Mouse (Mus musculus) cerebellum, adult 2 months (tissue): Measurements from ENCODE around the gene Cdca4. TPM values are rescaled to one million over a fixed set of nuclear protein-coding genes. Genes with fewer than 3 reads are reported as not detected.

Experiments
- DNase-seq, 2 experiments: peaks; one replicate each; pipeline ENCODE4 v3.0.0; 2021
- H3K27ac ChIP-seq: fragments of 200-500 bp; 2 replicates; pipeline ENCODE4 v1.5.1; 2012; ENCODE audit warnings: low read length, control low read depth, inconsistent platforms; ENCODE audit not compliant: insufficient read depth
- H3K27me3 ChIP-seq: fragments of 200-500 bp; 2 replicates; pipeline ENCODE4 v1.6.1; 2012; ENCODE audit warnings: inconsistent platforms, mild to moderate bottlenecking, low read length, moderate library complexity; ENCODE audit not compliant: control insufficient read depth, insufficient read depth
- H3K4me1 ChIP-seq: fragments of 200-500 bp; 2 replicates; pipeline ENCODE4 v1.6.1; 2011; ENCODE audit warnings: low read length; ENCODE audit not compliant: control insufficient read depth, insufficient read depth
- H3K4me3 ChIP-seq: fragments of 200-500 bp; replicated peaks from 2 replicates; pipeline ENCODE3; 2011; ENCODE audit warnings: mild to moderate bottlenecking, low read depth, low read length, control low read depth; ENCODE audit not compliant: insufficient read depth
- CTCF ChIP-seq: fragments of 200-500 bp; IDR thresholded peaks from 2 replicates; pipeline ENCODE4 v1.5.1; 2011; ENCODE audit warnings: low read depth, mild to moderate bottlenecking, control low read depth, low read length, moderate library complexity, borderline replicate concordance; ENCODE audit not compliant: insufficient read depth
- POLR2A ChIP-seq: fragments of 200-500 bp; IDR thresholded peaks from 2 replicates; pipeline ENCODE4 v1.6.1; 2011; ENCODE audit warnings: low read length, control low read depth, borderline replicate concordance; ENCODE audit not compliant: insufficient read depth
- WGBS: fragments of 180-500 bp; shearing (Covaris S2); methylation state at CpG from one replicate; pipeline ENCODE4 v1.1.7; 2018; 5-methylcytosine and 5-hydroxymethylcytosine counted together
- polyA plus RNA-seq: library from polyadenylated mRNA; depleted of rRNA; stranded (reverse); fragments of >200 nt; gene quantifications from 2 replicates; pipeline ENCODE4 v1.2.3, GENCODE M21; 2012; rRNA removed

The Cdca4 gene
- polyA plus RNA-seq, 1 experiment = 9.3 TPM

- peaks cover 4% of the 10 kb centered on the region for H3K4me1 ChIP-seq
- H3K27ac ChIP-seq = no peak overlapping the region
- no peak for TF ChIP-seq POLR2A
- no peak for TF ChIP-seq CTCF
- 33% methylated on average over 7 of the region's 7 CpGs for WGBS
- no peaks in the 10 kb centered on the region for H3K27me3 ChIP-seq
- DNase-seq = no peak
- no peak overlapping the region for H3K4me3 ChIP-seq
Measured at GRCm38 (mm10) chr12:112794356-112794816, 34.8 kb downstream of the Cdca4 start.

GRCm38 (mm10) chr12:112793601-112794355 is 35.4 kb downstream of the Cdca4 start:
- no peak for TF ChIP-seq CTCF
- TF ChIP-seq POLR2A = no peak

GRCm38 (mm10) chr12:112791026-112791425 is 38.2 kb downstream of the Cdca4 start:
- peaks cover 4% of the 10 kb centered on the region for H3K4me1 ChIP-seq
- no peaks in the 10 kb centered on the region for H3K27me3 ChIP-seq
- 61% methylated on average over 8 of the region's 8 CpGs for WGBS
- DNase-seq = no peak
- TF ChIP-seq CTCF (no peak), POLR2A (no peak)
- H3K4me3 ChIP-seq = no peak overlapping the region
- H3K27ac ChIP-seq = no peak overlapping the region

More at GRCm38 (mm10) chr12:112793601-112794355, 35.4 kb downstream of the Cdca4 start:
- Histone ChIP-seq H3K4me1 (peaks cover 4% of the 10 kb centered on the region), H3K27ac (no peak overlapping the region), H3K27me3 (no peaks in the 10 kb centered on the region), H3K4me3 (no peak overlapping the region)
- 62% methylated on average over 13 of the region's 13 CpGs for WGBS
- DNase-seq = no peak

GRCm38 (mm10) chr12:112774481-112774880 is 54.7 kb downstream of the Cdca4 start:
- 94% methylated on average over 10 of the region's 10 CpGs for WGBS
- H3K4me3 ChIP-seq = no peak overlapping the region
- no peaks in the 10 kb centered on the region for H3K27me3 ChIP-seq
- H3K4me1 ChIP-seq = no peaks in the 10 kb centered on the region
- TF ChIP-seq CTCF = no peak
- TF ChIP-seq POLR2A = no peak
- DNase-seq = no peak
- H3K27ac ChIP-seq = no peak overlapping the region

- no peaks in the 10 kb centered on the region for H3K27me3 ChIP-seq
- WGBS = 75% methylated on average over 6 of the region's 6 CpGs
- no peak overlapping the region for H3K27ac ChIP-seq
- no peaks in the 10 kb centered on the region for H3K4me1 ChIP-seq
- no peak for DNase-seq
- no peak overlapping the region for H3K4me3 ChIP-seq
- no peak for TF ChIP-seq CTCF
- TF ChIP-seq POLR2A = no peak
Measured at GRCm38 (mm10) chr12:112774026-112774425, 55.2 kb downstream of the Cdca4 start.

- no peak overlapping the region for H3K27ac ChIP-seq
- DNase-seq = no peak
- H3K4me1 ChIP-seq = no peaks in the 10 kb centered on the region
- H3K27me3 ChIP-seq = no peaks in the 10 kb centered on the region
- H3K4me3 ChIP-seq = no peak overlapping the region
- no peak for TF ChIP-seq POLR2A
- TF ChIP-seq CTCF = no peak
- 51% methylated on average over 9 of the region's 9 CpGs for WGBS
Measured at GRCm38 (mm10) chr12:112773366-112773765, 55.9 kb downstream of the Cdca4 start.

- Histone ChIP-seq H3K27ac (no peak overlapping the region), H3K4me3 (no peak overlapping the region), H3K4me1 (no peaks in the 10 kb centered on the region), H3K27me3 (no peaks in the 10 kb centered on the region)
- TF ChIP-seq POLR2A (no peak), CTCF (no peak)
- 80% methylated on average over 14 of the region's 14 CpGs for WGBS
- no peak for DNase-seq
Measured at GRCm38 (mm10) chr12:112772306-112772705, 56.9 kb downstream of the Cdca4 start.

- H3K4me1 ChIP-seq = no peaks in the 10 kb centered on the region
- H3K4me3 ChIP-seq = no peak overlapping the region
- no peak overlapping the region for H3K27ac ChIP-seq
- TF ChIP-seq POLR2A = no peak
- no peak for TF ChIP-seq CTCF
- 60% methylated on average over 4 of the region's 4 CpGs for WGBS
- no peak for DNase-seq
- H3K27me3 ChIP-seq = no peaks in the 10 kb centered on the region
Measured at GRCm38 (mm10) chr12:112770396-112770795, 58.8 kb downstream of the Cdca4 start.

Other genes starting within 250 kb of the Cdca4 start
- gene Inf2, start 240.6 kb downstream of the Cdca4 start, polyA plus RNA-seq = 34.9 and 41.8 TPM in 2 replicates
- gene Adssl1, start 209.4 kb downstream of the Cdca4 start, polyA plus RNA-seq = 69.3 and 72.0 TPM in 2 replicates
- 33.6 and 34.6 TPM in 2 replicates for gene Siva1, start 184.7 kb downstream of the Cdca4 start, polyA plus RNA-seq
- 163 and 177 TPM in 2 replicates for gene Akt1, start 154.5 kb downstream of the Cdca4 start, polyA plus RNA-seq
- 1.5 and 1.8 TPM in 2 replicates for gene Zbtb42, start 150.6 kb downstream of the Cdca4 start, polyA plus RNA-seq
- 102 and 107 TPM in 2 replicates for gene Cep170b, start 109.0 kb downstream of the Cdca4 start, polyA plus RNA-seq
- 6.7 and 7.8 TPM in 2 replicates for gene Pld4, start 68.8 kb downstream of the Cdca4 start, polyA plus RNA-seq
- 11.0 and 14.7 TPM in 2 replicates for gene Ahnak2, start 26.8 kb downstream of the Cdca4 start, polyA plus RNA-seq
- gene Clba1, start 20.5 kb downstream of the Cdca4 start, polyA plus RNA-seq = 6.5 and 7.6 TPM in 2 replicates
- gene Gpr132, start 38.8 kb upstream of the Cdca4 start, polyA plus RNA-seq = 0.05 and 0.08 TPM in 2 replicates
- 23.0 and 24.4 TPM in 2 replicates for gene Jag2, start 100.4 kb upstream of the Cdca4 start, polyA plus RNA-seq
- gene Nudt14, start 112.7 kb upstream of the Cdca4 start, polyA plus RNA-seq = 23.8 and 24.2 TPM in 2 replicates
- gene Btbd6, start 147.1 kb upstream of the Cdca4 start, polyA plus RNA-seq = 61.6 and 68.6 TPM in 2 replicates
- gene Brf1, start 171.3 kb upstream of the Cdca4 start, polyA plus RNA-seq = 52.0 and 52.4 TPM in 2 replicates
- gene Pacs2, start 185.1 kb upstream of the Cdca4 start, polyA plus RNA-seq = 136 and 151 TPM in 2 replicates
- 0.25 and 0.30 TPM in 2 replicates for gene Tex22, start 245.1 kb upstream of the Cdca4 start, polyA plus RNA-seq